Mouse (Mus musculus) E14TG2a.4 (cell line): Measurements from ENCODE around the gene Acox1.

Source experiments
- CTCF ChIP-seq: conservative IDR thresholded peaks from 2 replicates; pipeline ENCODE4 v1.5.1; 2014; ENCODE audit warnings: low read length
- NANOG ChIP-seq: IDR thresholded peaks from 2 replicates; pipeline ENCODE4 v1.6.1; 2014; ENCODE audit warnings: borderline replicate concordance, low read length, mixed read lengths
- POU5F1 ChIP-seq: IDR thresholded peaks from 2 replicates; pipeline ENCODE4 v1.6.1; 2014; ENCODE audit warnings: low read length, borderline replicate concordance

DNA sequence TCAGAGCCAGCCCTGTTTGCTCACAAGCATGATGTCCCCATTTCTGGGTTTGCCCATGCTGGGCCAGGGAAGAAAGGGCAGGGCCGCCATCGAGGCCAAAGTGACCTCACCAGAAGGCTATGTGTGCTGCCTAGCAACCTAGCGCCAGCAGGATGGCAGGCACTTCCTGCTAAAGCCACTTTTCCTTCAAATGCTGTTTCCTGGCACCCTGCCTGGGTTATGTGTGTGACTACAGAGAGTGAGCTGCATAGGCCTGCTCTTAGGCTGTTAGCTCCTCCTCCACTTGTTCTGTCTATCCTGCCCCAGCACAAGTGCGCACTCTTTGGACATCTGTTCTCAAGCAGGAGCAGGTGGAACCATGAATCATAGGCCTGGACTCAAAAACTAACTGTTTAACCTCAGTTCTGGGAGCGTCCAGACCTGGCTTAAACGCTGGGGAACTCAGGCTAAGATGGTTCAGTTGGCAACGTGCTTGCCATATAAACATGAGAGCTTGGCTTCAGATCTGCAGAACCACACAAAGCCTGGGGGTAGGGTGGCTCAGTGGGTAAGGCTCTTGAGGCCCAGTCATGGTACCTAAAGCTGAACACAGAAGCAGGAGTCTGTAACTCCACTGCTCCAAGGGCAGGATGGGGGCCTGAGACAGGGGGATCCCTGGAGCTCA, 20.0 kb upstream of the Acox1 start:
- TF ChIP-seq CTCF (no peak), POU5F1 (no peak), NANOG (no peak)
